In genomic region chr4:126511013-126511412, GRCm38 (mm10) we compare ENCODE assay signal across 25 mouse cellular contexts. TPM values are rescaled to one million over a fixed set of nuclear protein-coding genes. Genes with fewer than 3 reads are reported as not detected.
"Had no signal": no experiment of that assay in that cellular context is flagged by ENCODE, and none has a peak within 500 bp of the region (broad histone marks: within the 10 kb centered on the region; RNA-seq: fewer than 3 reads in every experiment).

No protein-coding gene starts in this region.

- H3K4me2 ChIP-seq: heart, embryonic 11.5 days; heart, embryonic 13.5 days; heart, embryonic 15.5 days; hindbrain, embryonic 13.5 days; hindbrain, embryonic 15.5 days; kidney, embryonic 15.5 days; limb, embryonic 12.5 days had no signal

- H3K27me3 ChIP-seq: heart, embryonic 13.5 days; heart, embryonic 15.5 days; hindbrain, embryonic 13.5 days; hindbrain, embryonic 15.5 days; kidney, embryonic 15.5 days; limb, embryonic 12.5 days had no signal

- H3K27ac ChIP-seq: heart, embryonic 13.5 days; heart, embryonic 15.5 days; hindbrain, embryonic 13.5 days; hindbrain, embryonic 15.5 days; hindbrain, postnatal 0 days; kidney, embryonic 15.5 days; kidney, postnatal 0 days; limb, embryonic 10.5 days; limb, embryonic 12.5 days had no signal

- DNase-seq: gastrocnemius, postnatal 14 days; gastrocnemius, postnatal 36 days; heart, adult 18-20 months; heart, postnatal 14 days; heart, postnatal 36 days; kidney, adult 11 months; kidney, adult 2 months; kidney, adult 9 months; kidney, postnatal 14 days; kidney, postnatal 36 days; layer of hippocampus, adult 9-11 months; layer of hippocampus, postnatal 36 days; liver had no signal

- H3K36me3 ChIP-seq: limb, embryonic 10.5 days had no signal

- H3K9ac ChIP-seq: heart, embryonic 13.5 days; heart, embryonic 15.5 days; hindbrain, embryonic 13.5 days; hindbrain, embryonic 15.5 days; kidney, embryonic 15.5 days; limb, embryonic 12.5 days had no signal

- H3K9me3 ChIP-seq: heart, embryonic 13.5 days; heart, embryonic 15.5 days; hindbrain, embryonic 13.5 days; hindbrain, embryonic 15.5 days; kidney, embryonic 15.5 days; limb, embryonic 10.5 days; limb, embryonic 12.5 days had no signal

- ATAC-seq: hindbrain, postnatal 0 days; intestine, embryonic 16.5 days had no signal

- H3K4me1 ChIP-seq: heart, embryonic 13.5 days; heart, embryonic 15.5 days; hindbrain, embryonic 13.5 days; hindbrain, embryonic 15.5 days; kidney, embryonic 15.5 days; limb, embryonic 10.5 days; limb, embryonic 12.5 days had no signal

- H3K4me3 ChIP-seq: heart, embryonic 13.5 days; heart, embryonic 15.5 days; hindbrain, embryonic 13.5 days; hindbrain, embryonic 15.5 days; kidney, embryonic 15.5 days; limb, embryonic 10.5 days; limb, embryonic 12.5 days had no signal

RNA-seq across cellular contexts. Expression of gene Clspn, which starts 45.7 kb away (rescaled TPM):
- total RNA-seq: gastrocnemius, adult 18-20 months had no signal
